Mouse (Mus musculus): ENCODE measurements at regions not wholly inside any gene's neighbourhood (a gene's known extent, or its start where the extent isn't known, plus 50 kb on each side); places are given as distances from the start of the nearest gene placed in this dataset.

DNA sequence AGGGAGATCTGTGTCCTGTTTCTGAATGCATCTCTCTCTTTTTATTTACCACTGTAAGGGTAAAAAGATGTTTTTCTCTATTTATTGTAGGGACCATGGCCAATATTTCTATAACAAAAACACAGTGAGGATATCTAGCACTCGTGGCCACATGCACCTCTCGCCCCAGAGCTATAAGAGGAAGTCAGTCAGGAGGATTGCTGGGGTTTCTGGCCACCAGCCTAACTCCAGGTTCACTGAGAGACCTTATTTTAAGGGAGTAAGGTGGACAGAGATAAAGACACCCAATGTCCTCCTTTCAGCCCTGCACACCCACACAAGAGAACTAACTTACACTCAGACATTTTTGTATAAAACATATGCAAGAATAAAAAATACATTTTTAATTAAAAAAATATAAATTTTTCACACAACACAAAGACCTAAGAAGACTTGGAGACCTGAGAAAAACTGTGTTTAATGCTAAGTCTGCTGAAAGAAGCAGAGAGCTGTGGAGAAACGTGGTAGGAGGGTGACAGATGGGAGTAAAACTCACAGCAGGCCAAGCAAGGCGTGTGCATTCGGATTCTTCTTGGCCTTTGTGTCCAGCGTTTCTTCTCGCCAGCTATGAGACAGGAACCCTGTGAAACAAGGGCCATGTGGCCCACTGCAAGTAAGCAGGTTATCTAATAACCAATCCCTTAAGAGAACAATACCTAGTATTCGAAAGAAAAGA, 196.5 kb upstream of the Klf7 start:
- TF ChIP-seq TCF12 (IDR thresholded peaks at IDR 0.05; ENCODE audit: insufficient read depth, poor library complexity, severe bottlenecking) = no peak
- no peak for TF ChIP-seq E2F4 (IDR thresholded peaks at IDR 0.05; ENCODE audit: insufficient read depth)
- TF ChIP-seq POLR2A (IDR thresholded peaks at IDR 0.05; ENCODE audit: insufficient read length, low read depth) = no peak
- no peak for TF ChIP-seq MAX (IDR thresholded peaks at IDR 0.05; ENCODE audit: low read depth)
- no peak for TF ChIP-seq POLR2AphosphoS2 (IDR thresholded peaks at IDR 0.05; ENCODE audit: insufficient read length, low read depth)
- TF ChIP-seq MYOG (IDR thresholded peaks at IDR 0.05; ENCODE audit: control insufficient read depth in 1 of 3, insufficient read depth in 1 of 3, insufficient read length in 2 of 3, low read depth in 2 of 3) = no peak
- no peak for TF ChIP-seq USF1 (IDR thresholded peaks at IDR 0.05; ENCODE audit: low read depth)
- no peak for TF ChIP-seq TCF3 (IDR thresholded peaks at IDR 0.05; ENCODE audit: insufficient read length, low read depth)
